Mouse (Mus musculus) heart, postnatal 0 days (tissue): ENCODE data around the gene Pigt.

Experiments used
- CTCF ChIP-seq: IDR thresholded peaks from 2 replicates; pipeline ENCODE4 v1.5.1; 2016; ENCODE audit warnings: antibody characterized with exemption, control low read depth, low read depth
- EP300 ChIP-seq: IDR thresholded peaks from 2 replicates; pipeline ENCODE4 v1.6.1; 2016; ENCODE audit warnings: antibody characterized with exemption, low read depth

DNA sequence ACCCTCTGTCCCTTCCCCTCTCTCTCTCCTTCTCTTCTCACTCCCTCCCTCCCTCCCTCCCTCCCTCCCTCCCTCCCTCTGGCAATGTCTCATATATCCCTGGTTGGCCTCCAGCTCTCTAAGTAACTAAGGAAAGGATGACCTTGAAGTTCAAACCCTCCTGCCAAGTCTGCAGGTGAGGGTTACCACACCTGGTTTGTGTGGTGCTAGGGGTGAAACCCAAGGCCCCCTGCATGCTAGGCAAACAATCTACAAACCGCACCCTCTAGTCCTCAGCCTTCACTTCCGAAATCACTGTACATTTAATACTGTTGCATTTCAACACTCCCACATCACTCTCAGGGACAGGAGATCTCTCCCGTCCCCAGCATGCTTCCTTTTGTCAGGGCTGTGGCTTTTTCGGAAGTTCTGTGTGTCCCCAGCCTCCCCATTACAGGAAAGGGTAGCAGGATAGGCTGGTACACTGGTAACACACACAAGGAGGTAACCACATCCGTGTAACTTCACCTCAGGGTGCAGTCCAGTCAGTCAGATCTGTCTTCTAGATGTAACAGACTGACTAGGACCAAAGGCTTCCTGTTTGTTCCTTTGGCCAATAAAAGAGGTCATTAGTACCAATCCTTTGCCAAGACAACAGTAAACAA lies 47.3 kb downstream of the Pigt start:
- TF ChIP-seq CTCF, result no peak
- no peak for TF ChIP-seq EP300
